Mouse (Mus musculus) splenic B cell, adult 2 months (primary cell): ENCODE data around the gene Esam.

ENCODE experiments used
- DNase-seq: peaks from one replicate; pipeline ENCODE4 v3.0.0-alpha.2; 2011; ENCODE audit warnings: low read depth, low spot score
- H3K27me3 ChIP-seq: 2 replicates; pipeline ENCODE4 v1.6.1; 2012; ENCODE audit warnings: mild to moderate bottlenecking, low read length, moderate library complexity, mixed read lengths; ENCODE audit not compliant: control insufficient read depth, poor library complexity, insufficient read depth, severe bottlenecking
- H3K36me3 ChIP-seq: 2 replicates; pipeline ENCODE4 v1.6.1; 2012; ENCODE audit warnings: mild to moderate bottlenecking, low read length, moderate library complexity, mixed read lengths; ENCODE audit not compliant: control insufficient read depth, poor library complexity, insufficient read depth, severe bottlenecking

Gene Esam

GRCm38 (mm10) chr9:37560617-37561016, 32.7 kb downstream of the Esam start:
- Histone ChIP-seq H3K27me3 (no peaks in the 10 kb centered on the region), H3K36me3 (no peaks in the 10 kb centered on the region)
- DNase-seq = no peak

- H3K36me3 ChIP-seq = no peaks in the 10 kb centered on the region
- H3K27me3 ChIP-seq = no peaks in the 10 kb centered on the region; the same call in 1 of the 2 replicates
- DNase-seq = no peak
Measured at GRCm38 (mm10) chr9:37563805-37564204, 35.9 kb downstream of the Esam start.

DNA sequence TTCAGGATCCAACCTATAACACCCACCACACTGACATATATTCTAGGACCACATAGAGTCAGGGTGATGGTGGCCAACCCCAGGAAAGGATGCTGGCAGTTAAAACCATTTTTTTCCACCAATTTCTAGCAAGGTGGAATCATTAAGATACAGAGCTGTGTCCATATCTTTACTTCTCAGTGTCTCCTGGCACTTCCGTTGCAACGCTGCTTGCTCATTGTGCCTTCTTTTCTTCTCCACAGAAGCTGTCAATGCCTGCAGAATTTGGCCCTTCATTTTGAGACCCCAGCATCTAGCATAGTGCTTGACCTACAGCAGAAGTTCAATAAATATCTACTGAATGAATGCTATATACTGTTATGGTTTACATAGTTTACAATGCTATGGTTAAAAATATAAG, 39.1 kb downstream of the Esam start:
- DNase-seq = no peak

DNA sequence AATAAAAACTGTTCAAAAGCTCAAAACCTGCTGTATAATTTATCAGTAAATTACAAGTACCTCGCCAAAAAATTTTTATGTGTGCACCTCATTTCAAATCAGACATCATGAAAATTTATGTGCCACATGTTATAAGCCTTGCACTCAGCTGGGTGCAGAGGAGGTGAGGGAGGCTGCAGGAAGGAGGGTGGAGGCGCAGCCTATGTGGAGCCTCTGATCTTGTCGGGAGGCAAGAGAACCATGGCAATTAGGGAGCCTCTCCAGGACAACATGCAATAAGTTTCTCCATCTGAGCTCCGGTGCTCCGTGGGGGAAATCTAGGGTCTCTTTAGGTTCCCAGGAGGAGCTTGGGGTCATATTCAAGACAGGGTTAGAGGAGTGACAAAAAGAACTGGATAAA, 39.6 kb downstream of the Esam start:
- Histone ChIP-seq H3K36me3 (no peaks in the 10 kb centered on the region), H3K27me3 (no peaks in the 10 kb centered on the region; the same call in 1 of the 2 replicates)
- no peak for DNase-seq

More for the DNA sequence above, 39.1 kb downstream of the Esam start:
- no peaks in the 10 kb centered on the region; the same call in 1 of the 2 replicates for H3K27me3 ChIP-seq
- no peaks in the 10 kb centered on the region for H3K36me3 ChIP-seq

DNA sequence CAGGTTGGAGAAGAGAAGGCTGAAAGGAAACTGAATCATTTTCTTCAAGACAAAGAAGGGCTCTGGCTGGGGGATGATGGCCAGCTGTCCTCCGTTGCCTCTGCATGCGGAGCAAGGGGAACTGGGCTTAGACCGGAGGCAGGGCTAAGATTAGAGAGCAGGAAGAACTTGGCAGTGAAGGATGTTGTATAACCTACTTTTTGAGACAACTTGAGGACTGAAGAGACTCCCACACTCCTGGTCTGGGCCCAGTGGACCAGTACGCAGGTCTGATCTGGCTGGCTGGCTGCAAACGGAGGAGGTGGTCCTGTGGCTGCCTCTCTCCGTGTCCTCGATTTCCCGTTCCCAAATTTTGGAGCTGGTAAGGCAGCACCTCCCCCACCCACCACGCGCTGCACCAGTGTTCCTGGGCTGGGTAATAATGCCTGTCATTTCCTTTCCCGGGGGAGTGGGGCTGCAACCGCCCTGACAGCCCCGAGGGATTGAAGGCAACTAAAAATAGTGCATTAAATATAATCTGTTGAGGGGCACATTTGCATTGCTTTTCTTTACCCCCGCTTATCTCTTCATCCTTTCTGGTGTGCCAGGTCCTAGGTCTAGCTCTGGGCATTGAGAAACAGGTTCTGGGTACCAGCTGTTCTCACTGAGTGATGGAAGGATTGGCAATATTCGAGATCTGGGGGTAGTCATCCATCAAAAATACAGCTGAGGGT, 40.2 kb downstream of the Esam start:
- Histone ChIP-seq H3K27me3 (no peaks in the 10 kb centered on the region; the same call in 1 of the 2 replicates), H3K36me3 (no peaks in the 10 kb centered on the region)
- peak; percentile 31 for DNase-seq

DNA sequence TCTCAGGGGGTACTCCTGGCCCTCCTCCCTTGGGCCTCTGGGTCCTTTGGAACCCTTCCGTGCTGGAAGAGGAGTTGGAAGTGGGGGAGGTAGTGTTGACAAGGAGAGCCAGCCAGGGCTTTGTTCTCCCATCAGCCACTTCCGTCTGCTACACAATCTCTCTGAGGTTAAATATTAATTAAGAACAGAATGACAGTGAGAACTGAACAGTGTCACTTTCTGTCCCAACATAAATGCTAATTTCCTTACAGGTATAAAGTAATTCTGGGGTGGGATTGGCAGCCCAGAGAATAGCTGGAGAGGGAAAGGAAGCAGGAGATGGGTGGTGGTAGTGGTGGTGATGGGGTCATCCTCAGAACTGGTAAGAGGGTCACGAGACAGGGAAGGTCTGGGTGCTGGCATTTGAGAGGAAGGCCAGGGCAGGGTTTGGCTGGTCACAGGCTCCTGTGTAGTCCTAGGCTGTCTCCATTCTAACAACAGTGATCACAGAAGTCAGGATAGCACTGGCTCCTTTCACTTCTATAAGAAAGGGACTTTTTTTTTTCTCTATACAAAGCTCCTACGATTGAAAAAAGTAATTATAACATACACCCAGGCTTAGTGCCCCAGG, 40.8 kb downstream of the Esam start:
- Histone ChIP-seq H3K36me3 (no peaks in the 10 kb centered on the region), H3K27me3 (no peaks in the 10 kb centered on the region; the same call in 1 of the 2 replicates)
- no peak for DNase-seq

DNA sequence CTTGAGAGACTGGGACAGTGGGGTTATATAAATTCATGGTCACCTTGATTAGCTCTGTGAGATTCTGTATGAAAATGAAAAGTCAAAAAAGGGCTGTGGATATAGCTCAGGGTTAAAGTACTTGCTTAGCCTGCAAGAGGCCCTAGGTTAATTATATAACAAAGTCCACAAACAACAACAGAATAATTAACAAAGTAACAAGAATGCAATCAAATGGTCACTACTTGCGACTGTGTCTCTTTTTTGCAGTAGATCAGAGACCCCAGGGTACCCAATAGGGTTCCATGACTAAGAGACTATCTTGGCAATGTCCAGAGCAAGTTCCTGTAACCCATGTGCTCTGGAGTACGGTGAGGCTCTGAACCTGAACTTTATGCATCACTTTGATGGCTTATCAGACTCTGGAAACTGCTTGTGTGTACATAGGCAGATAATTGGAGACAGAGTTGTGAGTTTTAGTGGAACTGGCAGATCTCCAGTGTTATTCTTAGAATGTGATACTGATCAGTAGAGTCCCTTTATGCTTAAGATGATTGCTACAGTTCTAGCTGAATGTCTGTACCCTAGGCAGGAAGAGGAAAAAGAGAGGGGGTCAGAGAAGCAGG, 41.5 kb downstream of the Esam start:
- DNase-seq = no peak
- H3K27me3 ChIP-seq = no peaks in the 10 kb centered on the region; the same call in 1 of the 2 replicates
- no peaks in the 10 kb centered on the region for H3K36me3 ChIP-seq

GRCm38 (mm10) chr9:37572204-37572876, 44.5 kb downstream of the Esam start:
- DNase-seq = no peak
- Histone ChIP-seq H3K27me3 (no peaks in the 10 kb centered on the region), H3K36me3 (no peaks in the 10 kb centered on the region)

DNA sequence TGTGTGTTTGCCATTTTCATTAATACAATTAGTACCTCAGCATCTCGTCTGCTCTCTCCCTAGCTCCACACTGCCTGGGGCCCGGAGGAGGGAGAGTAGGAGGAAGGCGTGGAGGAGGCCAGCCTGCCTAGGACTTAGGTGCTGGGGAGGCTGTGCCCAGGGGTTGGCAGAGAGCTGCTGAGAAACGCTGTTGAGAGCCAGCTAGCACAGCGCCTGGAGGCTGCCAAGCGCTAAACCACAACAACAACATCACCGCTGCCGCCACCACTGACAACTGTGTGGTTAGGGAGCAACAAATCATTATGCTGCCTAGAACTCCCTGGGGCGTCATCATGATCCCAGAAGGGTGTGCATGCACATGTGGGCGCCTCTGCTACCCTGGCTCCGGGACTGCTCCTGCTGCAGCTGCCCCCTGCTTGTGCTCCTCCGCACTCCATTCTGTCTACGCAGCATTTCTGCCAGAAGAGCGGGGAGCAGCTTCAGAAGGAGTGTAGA, 48.6 kb downstream of the Esam start:
- peak; percentile 70 for DNase-seq
- Histone ChIP-seq H3K36me3 (no peaks in the 10 kb centered on the region), H3K27me3 (no peaks in the 10 kb centered on the region)

DNA sequence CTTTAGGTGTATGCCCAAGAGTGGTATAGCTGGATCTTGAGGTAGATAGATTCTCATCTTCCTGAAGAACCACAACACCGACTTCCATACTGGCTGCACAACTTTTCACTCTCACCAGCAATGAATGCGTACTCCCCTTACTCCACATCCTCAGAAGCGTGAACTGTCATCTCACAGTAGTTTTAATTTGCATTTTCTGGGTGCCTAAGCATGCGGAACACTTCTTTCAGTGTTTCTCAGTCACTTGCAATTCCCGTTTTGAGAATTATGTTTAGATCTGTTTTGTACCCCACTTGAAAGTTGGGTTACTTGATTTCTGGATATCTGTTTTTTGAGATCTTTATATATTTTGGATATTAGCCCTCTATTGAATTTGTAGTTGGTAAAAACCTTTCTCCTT, 55.7 kb downstream of the Esam start:
- DNase-seq = peak; percentile 58
- no peaks in the 10 kb centered on the region for H3K36me3 ChIP-seq

GRCm38 (mm10) chr9:37586718-37587117, 58.8 kb downstream of the Esam start:
- no peak for DNase-seq
- no peaks in the 10 kb centered on the region for H3K36me3 ChIP-seq
- H3K27me3 ChIP-seq = no peaks in the 10 kb centered on the region

More for the DNA sequence above, 55.7 kb downstream of the Esam start:
- H3K27me3 ChIP-seq = no peaks in the 10 kb centered on the region
